Mouse (Mus musculus) hindbrain, postnatal 0 days (tissue): ENCODE measurements around the gene Fam193b. TPM values are rescaled to one million over a fixed set of nuclear protein-coding genes. Genes with fewer than 3 reads are reported as not detected.
"Not testable (repeated sequence)": the region's sequence is repeated elsewhere in the genome, so short reads cannot be mapped to it uniquely, and the experiment has no call there.

ENCODE experiments used
- ATAC-seq: fragments of 200-750 bp; cut with Nextera tagmentation; 2 replicates; pipeline ENCODE4 v1.8.0; 2017; ENCODE audit warnings: mild to moderate bottlenecking, moderate TSS enrichment, moderate library complexity
- DNase-seq: peaks from one replicate; pipeline ENCODE4 v3.0.0-alpha.2; 2015; ENCODE audit warnings: low spot score
- H3K27ac ChIP-seq: fragments of 300-500 bp; sonication (generic); 2 replicates; pipeline ENCODE4 v1.5.1; 2014; ENCODE audit warnings: mild to moderate bottlenecking
- H3K27me3 ChIP-seq: fragments of 300-500 bp; sonication (generic); 2 replicates; pipeline ENCODE4 v1.6.1; 2014; ENCODE audit warnings: low read length, mixed read lengths; ENCODE audit not compliant: insufficient read depth
- H3K36me3 ChIP-seq: fragments of 300-500 bp; sonication (generic); 2 replicates; pipeline ENCODE4 v1.6.1; 2014; ENCODE audit warnings: low read length, mixed read lengths; ENCODE audit not compliant: insufficient read depth
- H3K4me1 ChIP-seq: fragments of 300-500 bp; sonication (generic); 2 replicates; pipeline ENCODE4 v1.6.1; 2014; ENCODE audit warnings: antibody characterized with exemption, low read length, mixed read lengths; ENCODE audit not compliant: insufficient read depth
- H3K4me2 ChIP-seq: fragments of 300-500 bp; sonication (generic); 2 replicates; pipeline ENCODE4 v1.6.1; 2014; ENCODE audit warnings: low read depth, mild to moderate bottlenecking, low read length, moderate library complexity, mixed read lengths
- H3K4me3 ChIP-seq: fragments of 300-500 bp; sonication (generic); 2 replicates; pipeline ENCODE4 v1.5.1; 2014; ENCODE audit warnings: low read length
- H3K9ac ChIP-seq: fragments of 300-500 bp; sonication (generic); replicated peaks from 2 replicates; pipeline ENCODE4 v1.6.1; 2014; ENCODE audit warnings: mild to moderate bottlenecking, low read length, moderate library complexity, mixed read lengths
- H3K9me3 ChIP-seq: fragments of 300-500 bp; sonication (generic); 2 replicates; pipeline ENCODE4 v1.6.1; 2016; ENCODE audit warnings: low read length, mixed read lengths
- CTCF ChIP-seq: IDR thresholded peaks from 2 replicates; pipeline ENCODE4 v1.5.1; 2016; ENCODE audit warnings: antibody characterized with exemption, control low read depth, low read depth
- WGBS: fragments of 180-500 bp; shearing (Covaris S2); extraction: QIAGEN DNeasy Blood & Tissue Kit; methylation state at CpG from one replicate; pipeline ENCODE4 v1.1.7; 2014; 5-methylcytosine and 5-hydroxymethylcytosine counted together
- polyA plus RNA-seq: library from polyadenylated mRNA; unstranded; fragments of >200 nt; fragmentation: Nextera tagmentation; extraction: Ambion mirVana; gene quantifications from 2 replicates; pipeline ENCODE4 v1.2.1, GENCODE M21; 2015
- total RNA-seq: library from RNA; depleted of rRNA; stranded (reverse); fragments of >200 nt; gene quantifications from 2 replicates; pipeline ENCODE4 v1.2.3, GENCODE M21; 2014

The Fam193b gene
- total and polyA plus RNA-seq, 2 experiments from 2014 or later: 38.9 to 87.5 TPM

DNA sequence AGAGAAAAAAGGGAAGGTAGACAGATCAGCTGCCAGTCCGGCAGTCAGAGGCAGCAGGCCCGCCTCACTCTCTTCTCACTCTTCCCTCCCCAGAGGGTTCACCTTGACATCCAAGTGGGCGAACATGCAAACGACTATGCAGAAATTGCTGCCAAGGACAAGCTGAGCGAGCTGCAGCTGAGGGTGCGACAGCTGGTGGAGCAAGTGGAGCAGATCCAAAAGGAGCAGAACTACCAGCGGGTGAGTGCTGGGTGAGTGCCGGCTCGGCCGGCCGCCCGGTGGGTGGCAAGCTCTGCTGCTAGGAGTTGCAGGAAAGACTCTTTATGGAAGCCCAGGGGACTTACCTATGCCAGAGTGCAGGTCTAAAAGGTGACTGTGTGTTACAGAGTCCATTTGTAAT lies 24.5 kb upstream of the Fam193b start:
- Histone ChIP-seq H3K4me1 (peaks cover 6% of the 10 kb centered on the region; the same call in 1 of the 2 replicates), H3K4me3 (no peak overlapping the region), H3K36me3 (peaks cover 18% of the 10 kb centered on the region), H3K4me2 (no peak overlapping the region), H3K27me3 (no peaks in the 10 kb centered on the region), H3K9ac (no peak overlapping the region), H3K27ac (no peak overlapping the region), H3K9me3 (no peaks in the 10 kb centered on the region)
- no peak for ATAC-seq
- no peak for TF ChIP-seq CTCF
- peak; percentile 57 for DNase-seq
- 57% methylated on average over 12 of the region's 12 CpGs for WGBS

DNA sequence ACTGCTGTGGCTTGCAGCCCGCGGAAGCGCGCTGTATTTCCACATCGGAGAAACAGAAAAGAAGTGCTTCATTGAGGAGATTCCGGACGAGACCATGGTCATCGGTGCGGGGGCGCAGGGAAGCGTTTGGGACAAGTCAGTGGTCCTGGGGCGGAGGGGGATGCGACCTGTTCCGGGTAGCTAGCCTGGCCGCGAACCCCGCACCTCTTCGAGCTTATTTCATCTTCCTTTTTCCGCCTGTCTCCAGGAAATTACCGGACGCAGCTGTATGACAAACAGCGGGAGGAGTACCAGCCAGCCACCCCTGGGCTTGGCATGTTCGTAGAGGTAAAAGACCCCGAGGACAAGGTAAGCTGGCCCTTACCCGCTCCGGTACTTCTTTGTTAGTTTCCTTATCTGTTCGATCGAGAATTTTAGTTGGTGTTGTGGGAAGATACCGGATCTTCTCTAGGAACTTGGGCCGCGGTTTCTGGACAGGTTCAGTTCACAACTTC lies 22.4 kb upstream of the Fam193b start:
- ATAC-seq: peak; percentile 56
- no peak for TF ChIP-seq CTCF
- H3K4me2 ChIP-seq: peak overlapping the region; percentile 80
- peak overlapping the region; percentile 76 for H3K27ac ChIP-seq
- WGBS: 1% methylated on average over 31 of the region's 31 CpGs
- no peaks in the 10 kb centered on the region for H3K4me1 ChIP-seq
- H3K4me3 ChIP-seq: peak overlapping the region; percentile 88
- no peaks in the 10 kb centered on the region for H3K9me3 ChIP-seq
- H3K9ac ChIP-seq: peak overlapping the region; percentile 73
- H3K27me3 ChIP-seq: no peaks in the 10 kb centered on the region
- DNase-seq: no peak
- peaks cover 18% of the 10 kb centered on the region for H3K36me3 ChIP-seq

DNA sequence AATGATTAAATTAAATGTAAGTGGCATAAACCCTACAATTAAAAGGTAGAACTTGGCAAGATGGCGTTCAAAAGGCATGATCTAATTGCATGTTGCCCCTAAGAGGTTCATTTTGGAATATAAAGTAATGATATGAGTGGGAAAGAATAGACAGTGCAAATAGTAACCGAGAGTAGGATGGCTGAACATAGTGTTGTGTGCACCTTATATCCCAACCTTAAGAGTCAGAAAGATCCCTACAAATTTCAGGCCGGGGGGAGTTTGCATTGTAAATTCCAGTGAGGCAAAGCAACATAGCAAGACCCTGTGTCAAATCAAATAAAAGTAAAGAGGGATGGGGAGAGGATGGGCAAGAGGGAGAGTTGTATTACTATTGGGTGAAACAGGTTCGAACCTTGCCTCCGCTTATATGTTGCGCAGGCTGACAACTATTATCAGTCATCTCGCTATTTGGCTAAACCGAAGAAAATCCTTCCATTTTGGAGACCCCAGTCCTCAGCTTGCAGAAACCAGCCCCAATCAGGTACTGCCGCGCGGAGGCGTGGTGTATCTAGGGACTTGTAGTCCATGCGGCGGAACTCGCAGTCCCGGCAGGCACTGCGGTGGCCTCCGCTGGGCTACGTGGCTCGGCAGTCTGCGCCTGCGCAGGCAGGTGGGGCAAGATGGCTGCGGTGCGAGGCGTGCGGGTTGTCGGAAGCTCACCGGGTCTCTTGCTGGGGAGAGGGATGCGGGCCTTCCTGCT lies 21.8 kb upstream of the Fam193b start:
- Histone ChIP-seq H3K4me2 (peak overlapping the region; percentile 80), H3K4me1 (no peaks in the 10 kb centered on the region), H3K27me3 (no peaks in the 10 kb centered on the region), H3K4me3 (peak overlapping the region; percentile 88), H3K36me3 (peaks cover 18% of the 10 kb centered on the region), H3K27ac (peak overlapping the region; percentile 76), H3K9ac (peak overlapping the region; percentile 73), H3K9me3 (no peaks in the 10 kb centered on the region)
- DNase-seq (peak; percentile 99), ATAC-seq (peak; percentile 99)
- WGBS: 5% methylated on average over 29 of the region's 29 CpGs
- no peak; the same call in 1 of the 2 replicates for TF ChIP-seq CTCF

DNA sequence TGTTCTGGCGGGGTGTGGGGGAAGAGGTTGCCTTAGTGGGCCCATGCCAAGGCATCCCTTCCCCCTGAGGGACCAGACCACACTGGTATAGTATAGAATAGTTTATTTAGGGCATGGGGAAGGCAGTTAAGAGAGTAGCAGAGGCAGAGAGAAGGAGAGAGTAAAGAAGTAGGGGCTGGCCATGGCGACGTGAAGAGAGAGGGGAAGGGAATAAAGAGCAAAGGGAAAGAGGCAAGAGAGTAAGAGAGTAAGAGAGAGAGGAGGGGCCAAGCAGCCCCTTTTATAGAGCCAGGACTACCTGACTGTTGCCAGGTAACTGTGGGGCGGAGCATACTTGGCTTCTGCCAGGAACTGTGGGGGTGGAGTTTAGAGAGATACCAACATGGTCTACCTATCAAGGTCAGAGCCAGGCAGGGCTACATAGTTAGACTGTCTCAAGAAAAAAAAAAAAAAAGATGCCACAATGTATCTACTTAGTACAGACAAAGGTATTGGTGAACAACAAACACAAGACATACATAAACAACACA lies 21.1 kb upstream of the Fam193b start:
- ATAC-seq (peak; percentile 11; the same call in 1 of the 2 replicates), DNase-seq (no peak)
- H3K27me3 ChIP-seq: no peaks in the 10 kb centered on the region
- H3K36me3 ChIP-seq: peaks cover 14% of the 10 kb centered on the region
- no peak overlapping the region for H3K4me2 ChIP-seq
- 0 out of 2 replicates have a peak overlapping the region, but pooled peaks have one; percentile 26 for H3K27ac ChIP-seq
- H3K4me3 ChIP-seq: no peak overlapping the region; the same call in 1 of the 2 replicates
- H3K9me3 ChIP-seq: no peaks in the 10 kb centered on the region
- no peaks in the 10 kb centered on the region for H3K4me1 ChIP-seq
- no peak for TF ChIP-seq CTCF
- 81% methylated on average over 4 of the region's 4 CpGs for WGBS
- no peak overlapping the region for H3K9ac ChIP-seq

DNA sequence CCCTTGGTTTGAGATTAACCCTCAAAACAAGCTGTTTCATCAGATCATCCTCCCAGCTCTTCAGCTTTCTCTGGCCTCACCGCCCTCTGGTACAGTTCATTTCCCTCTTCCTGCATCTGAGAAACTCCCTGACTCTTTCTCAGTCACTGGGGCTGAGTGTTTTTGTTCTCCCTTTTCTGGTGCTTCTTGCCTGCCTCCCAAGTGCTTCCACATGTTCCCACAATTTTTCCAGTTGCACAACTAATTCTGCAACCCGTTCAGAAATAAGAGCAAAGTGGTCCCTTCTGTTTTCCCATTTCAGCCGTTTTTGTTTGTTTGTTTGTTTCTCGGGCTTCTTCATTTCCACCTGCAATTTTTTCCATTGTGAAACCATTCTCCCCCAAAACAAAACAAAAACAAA lies 7.2 kb upstream of the Fam193b start:
- WGBS: 80% methylated on average over 4 of the region's 4 CpGs
- no peak for DNase-seq

DNA sequence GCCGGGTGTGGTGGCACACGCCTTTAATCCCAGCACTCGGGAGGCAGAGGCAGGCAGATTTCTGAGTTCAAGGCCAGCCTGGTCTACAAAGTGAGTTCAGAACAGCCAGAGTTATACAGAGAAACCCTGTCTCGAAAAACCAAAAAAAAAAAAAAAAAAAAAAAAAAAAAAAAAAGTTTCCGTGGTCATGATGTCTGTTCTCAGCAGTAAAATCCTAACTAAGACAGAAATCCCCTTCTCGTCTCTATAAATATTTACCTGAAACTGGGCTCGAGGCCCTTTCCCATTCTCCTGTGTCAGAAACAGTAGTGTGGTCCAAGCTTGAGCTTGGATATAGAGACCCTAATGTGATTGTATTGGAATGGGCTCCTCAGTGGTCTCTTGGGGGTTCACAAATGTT lies 6.0 kb upstream of the Fam193b start:
- not testable (repeated sequence) for ATAC-seq, H3K4me3 ChIP-seq, H3K9me3 ChIP-seq, DNase-seq, H3K4me2 ChIP-seq, H3K9ac ChIP-seq, H3K27ac ChIP-seq, H3K27me3 ChIP-seq, H3K36me3 ChIP-seq, H3K4me1 ChIP-seq
- 94% methylated on average over 7 of the region's 7 CpGs for WGBS

More for the DNA sequence above, 7.2 kb upstream of the Fam193b start:
- Histone ChIP-seq H3K9me3 (no peaks in the 10 kb centered on the region), H3K4me2 (no peak overlapping the region), H3K27me3 (no peaks in the 10 kb centered on the region), H3K9ac (no peak overlapping the region), H3K36me3 (no peaks in the 10 kb centered on the region), H3K4me1 (no peaks in the 10 kb centered on the region), H3K4me3 (no peak overlapping the region), H3K27ac (no peak overlapping the region)
- TF ChIP-seq CTCF: no peak
- no peak for ATAC-seq

DNA sequence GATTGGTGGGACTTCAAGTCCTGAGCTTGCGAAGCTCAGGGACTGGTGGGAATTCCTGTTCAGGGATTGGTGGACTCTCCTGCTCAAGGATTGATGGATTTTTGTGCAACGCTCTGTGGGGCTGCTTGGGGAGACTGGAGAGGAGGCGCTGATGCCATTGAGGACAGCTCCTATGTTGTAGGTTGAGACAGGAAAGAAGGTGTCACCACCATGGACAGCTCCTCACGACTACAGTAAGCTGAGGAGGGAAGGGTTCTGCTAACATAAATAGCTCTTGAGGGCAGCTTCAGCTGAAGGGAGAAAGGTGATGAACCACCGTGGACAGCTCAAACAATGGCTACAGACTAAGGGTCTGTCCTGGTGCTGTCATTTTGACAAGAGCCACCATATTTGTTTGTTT lies 5.0 kb upstream of the Fam193b start:
- no peak for ATAC-seq
- no peak for TF ChIP-seq CTCF
- Histone ChIP-seq H3K27me3 (no peaks in the 10 kb centered on the region), H3K4me1 (no peaks in the 10 kb centered on the region), H3K9ac (no peak overlapping the region), H3K4me2 (no peak overlapping the region), H3K36me3 (no peaks in the 10 kb centered on the region), H3K27ac (no peak overlapping the region), H3K4me3 (no peak overlapping the region), H3K9me3 (no peaks in the 10 kb centered on the region)
- DNase-seq: no peak
- WGBS: 64% methylated on average over 5 of the region's 5 CpGs
